Mouse (Mus musculus) intestine, postnatal 0 days (tissue): ENCODE measurements around the gene Chka. TPM values are rescaled to one million over a fixed set of nuclear protein-coding genes. Genes with fewer than 3 reads are reported as not detected.
A peak's percentile ranks its signal among the peaks of the same experiment; 100 is the strongest.

Source experiments
- ATAC-seq: fragments of 200-750 bp; cut with Nextera tagmentation; 2 replicates; pipeline ENCODE4 v1.8.0; 2017; ENCODE audit warnings: mild to moderate bottlenecking, moderate TSS enrichment, moderate library complexity
- H3K27ac ChIP-seq: fragments of 300-500 bp; sonication (generic); 2 replicates; pipeline ENCODE4 v1.5.1; 2014; ENCODE audit warnings: mild to moderate bottlenecking, low read depth, low read length, moderate library complexity
- H3K27me3 ChIP-seq: fragments of 300-500 bp; sonication (generic); replicated peaks from 2 replicates; pipeline ENCODE4 v1.6.1; 2014; ENCODE audit warnings: low read length, mixed read lengths; ENCODE audit not compliant: control insufficient read depth, insufficient read depth
- H3K36me3 ChIP-seq: fragments of 300-500 bp; sonication (generic); 2 replicates; pipeline ENCODE4 v1.6.1; 2014; ENCODE audit warnings: mild to moderate bottlenecking, moderate library complexity; ENCODE audit not compliant: control insufficient read depth, insufficient read depth
- H3K4me1 ChIP-seq: fragments of 300-500 bp; sonication (generic); replicated peaks from 2 replicates; pipeline ENCODE4 v1.6.1; 2014; ENCODE audit warnings: antibody characterized with exemption, low read length, mixed read lengths; ENCODE audit not compliant: control insufficient read depth, insufficient read depth
- H3K4me2 ChIP-seq: fragments of 300-500 bp; sonication (generic); replicated peaks from 2 replicates; pipeline ENCODE4 v1.6.1; 2014; ENCODE audit warnings: low read depth, mild to moderate bottlenecking, moderate library complexity
- H3K4me3 ChIP-seq: fragments of 300-500 bp; sonication (generic); 2 replicates; pipeline ENCODE4 v1.5.1; 2014; ENCODE audit warnings: low read depth, low read length
- H3K9ac ChIP-seq: fragments of 300-500 bp; sonication (generic); 2 replicates; pipeline ENCODE4 v1.6.1; 2014; ENCODE audit warnings: mild to moderate bottlenecking, low read depth, low read length
- H3K9me3 ChIP-seq: fragments of 300-500 bp; sonication (generic); 2 replicates; pipeline ENCODE4 v1.6.1; 2016; ENCODE audit warnings: mixed run types; ENCODE audit not compliant: control insufficient read depth
- CTCF ChIP-seq: sonication (generic); IDR thresholded peaks from 2 replicates; pipeline ENCODE4 v1.5.1; 2016; ENCODE audit warnings: low read depth, mild to moderate bottlenecking, control low read depth, antibody characterized with exemption, moderate library complexity
- WGBS: fragments of 180-500 bp; shearing (Covaris S2); extraction: QIAGEN DNeasy Blood & Tissue Kit; methylation state at CpG from one replicate; pipeline ENCODE4 v1.1.7; 2014; 5-methylcytosine and 5-hydroxymethylcytosine counted together
- polyA plus RNA-seq: library from polyadenylated mRNA; unstranded; fragments of >200 nt; fragmentation: Nextera tagmentation; extraction: Ambion mirVana; gene quantifications from 2 replicates; pipeline ENCODE4 v1.2.1, GENCODE M21; 2015

The Chka gene
- polyA plus RNA-seq, 1 experiment from 2014 or later, result 113 TPM

- TF ChIP-seq CTCF, result no peak
- Histone ChIP-seq H3K36me3 (no peaks in the 10 kb centered on the region), H3K27me3 (no peaks in the 10 kb centered on the region), H3K9me3 (no peaks in the 10 kb centered on the region), H3K27ac (no peak overlapping the region), H3K4me1 (0 out of 2 replicates have a peak, but pooled peaks cover 7% of the 10 kb centered on the region), H3K4me3 (no peak overlapping the region), H3K9ac (no peak overlapping the region), H3K4me2 (no peak overlapping the region)
- WGBS, result 85% methylated on average over 8 of the region's 8 CpGs
- ATAC-seq, result no peak
Observed at GRCm38 (mm10) chr19:3924190-3924589, 72.6 kb downstream of the Chka start.

GRCm38 (mm10) chr19:3924868-3925267, 73.3 kb downstream of the Chka start:
- ATAC-seq, result peak; percentile 39; the same call in 1 of the 2 replicates
- WGBS, result 70% methylated on average over 7 of the region's 7 CpGs

GRCm38 (mm10) chr19:3925859-3926258, 74.3 kb downstream of the Chka start:
- no peak for ATAC-seq
- H3K9me3 ChIP-seq, result no peaks in the 10 kb centered on the region
- 84% methylated on average over 6 of the region's 6 CpGs for WGBS
- no peaks in the 10 kb centered on the region for H3K27me3 ChIP-seq
- H3K36me3 ChIP-seq, result no peaks in the 10 kb centered on the region; the same call in 1 of the 2 replicates
- H3K9ac ChIP-seq, result no peak overlapping the region
- peaks cover 18% of the 10 kb centered on the region; the same call in 1 of the 2 replicates for H3K4me1 ChIP-seq
- no peak overlapping the region for H3K4me2 ChIP-seq
- H3K27ac ChIP-seq, result no peak overlapping the region
- TF ChIP-seq CTCF, result no peak
- H3K4me3 ChIP-seq, result no peak overlapping the region

More at GRCm38 (mm10) chr19:3924868-3925267, 73.3 kb downstream of the Chka start:
- Histone ChIP-seq H3K9ac (no peak overlapping the region), H3K4me2 (no peak overlapping the region), H3K36me3 (no peaks in the 10 kb centered on the region), H3K27me3 (no peaks in the 10 kb centered on the region), H3K4me1 (peaks cover 13% of the 10 kb centered on the region; the same call in 1 of the 2 replicates), H3K27ac (no peak overlapping the region), H3K4me3 (no peak overlapping the region), H3K9me3 (no peaks in the 10 kb centered on the region)
- TF ChIP-seq CTCF, result no peak

DNA sequence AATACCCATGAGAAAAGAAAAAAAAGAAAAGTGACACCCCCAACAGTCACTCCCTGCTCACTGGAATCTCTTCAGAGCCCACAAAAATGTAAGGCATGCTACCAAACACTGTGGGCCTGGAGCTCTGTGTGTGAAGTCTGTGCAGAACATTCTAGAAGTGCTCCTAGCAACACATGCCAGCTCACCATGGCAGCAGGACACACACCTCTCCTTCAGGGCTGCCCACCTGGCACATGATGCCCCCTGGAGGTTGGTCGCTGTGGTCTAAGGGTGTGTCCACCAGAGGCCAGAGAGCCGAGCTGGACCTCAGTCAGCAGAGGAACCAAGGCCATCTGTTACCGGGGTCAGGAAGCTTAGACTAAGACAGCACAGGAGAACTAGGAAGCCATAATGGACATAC, 74.7 kb downstream of the Chka start:
- Histone ChIP-seq H3K4me2 (no peak overlapping the region), H3K9ac (no peak overlapping the region), H3K27me3 (no peaks in the 10 kb centered on the region), H3K9me3 (no peaks in the 10 kb centered on the region), H3K27ac (no peak overlapping the region), H3K4me3 (no peak overlapping the region), H3K36me3 (no peaks in the 10 kb centered on the region; the same call in 1 of the 2 replicates), H3K4me1 (peaks cover 18% of the 10 kb centered on the region; the same call in 1 of the 2 replicates)
- 60% methylated on average over 3 of the region's 3 CpGs for WGBS
- peak; percentile 33 for TF ChIP-seq CTCF
- no peak for ATAC-seq

- Histone ChIP-seq H3K4me1 (peaks cover 18% of the 10 kb centered on the region; the same call in 1 of the 2 replicates), H3K27ac (no peak overlapping the region)
- 65% methylated on average over 6 of the region's 6 CpGs for WGBS
Observed at GRCm38 (mm10) chr19:3926685-3927084, 75.1 kb downstream of the Chka start.

DNA sequence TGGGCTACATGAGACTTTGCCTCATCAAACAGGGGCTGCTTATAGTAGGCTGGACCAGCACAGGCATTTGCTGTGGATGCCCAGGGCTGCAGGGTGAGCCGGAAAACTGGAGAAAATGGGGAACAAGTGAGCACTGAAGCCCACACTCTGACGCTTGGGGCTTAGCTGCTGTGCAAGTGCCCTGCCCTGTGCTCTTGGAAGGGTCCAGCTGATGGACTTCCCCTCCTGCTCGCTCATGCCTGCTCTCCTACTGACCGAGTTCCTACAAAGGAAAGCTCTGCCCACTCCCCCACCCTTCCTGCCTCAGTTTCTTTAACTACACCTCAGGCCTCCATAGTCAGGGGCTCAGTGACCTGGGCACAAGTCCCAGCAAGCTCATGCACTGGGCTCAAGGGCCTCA, 76.4 kb downstream of the Chka start:
- H3K9me3 ChIP-seq, result no peaks in the 10 kb centered on the region
- TF ChIP-seq CTCF, result no peak
- H3K27ac ChIP-seq, result no peak overlapping the region
- 89% methylated on average over 4 of the region's 4 CpGs for WGBS
- ATAC-seq, result no peak
- no peak overlapping the region for H3K4me2 ChIP-seq
- H3K4me1 ChIP-seq, result peaks cover 15% of the 10 kb centered on the region; the same call in 1 of the 2 replicates
- no peaks in the 10 kb centered on the region; the same call in 1 of the 2 replicates for H3K36me3 ChIP-seq
- H3K27me3 ChIP-seq, result no peaks in the 10 kb centered on the region
- no peak overlapping the region for H3K4me3 ChIP-seq
- H3K9ac ChIP-seq, result no peak overlapping the region

More at GRCm38 (mm10) chr19:3926685-3927084, 75.1 kb downstream of the Chka start:
- no peaks in the 10 kb centered on the region; the same call in 1 of the 2 replicates for H3K36me3 ChIP-seq
- no peak overlapping the region for H3K4me3 ChIP-seq
- ATAC-seq, result no peak
- no peaks in the 10 kb centered on the region for H3K27me3 ChIP-seq
- TF ChIP-seq CTCF, result no peak
- no peak overlapping the region for H3K9ac ChIP-seq
- no peak overlapping the region for H3K4me2 ChIP-seq
- H3K9me3 ChIP-seq, result no peaks in the 10 kb centered on the region
